Mouse (Mus musculus): Measurements from ENCODE around the gene Sema3b.

DNA sequence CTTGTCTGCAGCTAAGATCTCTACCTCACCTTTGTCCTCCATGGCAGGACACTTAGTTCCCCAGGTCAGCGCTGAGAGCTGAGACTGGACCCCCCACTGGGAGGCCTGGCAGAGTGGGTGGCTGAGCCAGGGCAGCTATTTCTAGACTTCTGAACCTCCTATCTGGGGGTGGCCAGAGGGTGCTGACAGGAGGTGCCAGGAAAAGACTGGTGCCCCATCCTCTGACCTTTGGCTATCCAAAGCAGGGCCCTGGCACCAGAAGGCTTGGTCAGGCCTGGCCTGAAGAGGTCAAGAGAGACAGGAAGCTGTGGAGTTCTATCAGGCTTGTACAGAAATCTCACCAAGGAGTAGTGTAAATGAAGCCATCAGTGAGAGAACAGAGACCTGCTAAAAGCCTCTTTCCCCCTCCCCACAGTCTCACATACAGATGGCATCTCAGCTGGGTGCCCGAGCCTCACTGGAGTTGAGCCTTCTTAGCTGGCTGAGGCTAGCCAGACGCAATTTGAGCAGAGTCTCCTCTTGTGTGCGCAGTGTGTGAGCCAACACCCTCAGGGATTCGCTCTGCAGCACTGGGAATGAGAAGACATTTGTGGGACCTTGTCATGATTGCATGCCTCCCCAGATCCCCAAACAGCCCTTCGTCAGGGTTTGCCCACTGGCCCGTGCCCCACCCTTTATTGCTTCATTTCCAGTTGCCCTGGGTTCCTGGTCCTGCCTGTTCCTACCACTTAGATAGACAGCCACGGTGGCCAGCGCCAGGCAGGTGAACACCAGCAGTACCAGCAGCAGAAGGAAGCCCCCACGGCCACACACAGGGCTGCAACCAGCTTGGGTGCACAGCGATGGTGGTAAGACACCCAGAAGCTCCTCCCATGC, 15.7 kb downstream of the Sema3b start:
- TF ChIP-seq CTCF (IDR thresholded peaks at IDR 0.05; ENCODE audit: borderline replicate concordance, insufficient read depth, low read depth, low read length) (no peak), POLR2A (IDR thresholded peaks at IDR 0.05; ENCODE audit: borderline replicate concordance, insufficient read depth, low read length) (no peak)
